Mouse (Mus musculus) intestine, postnatal 0 days (tissue): ENCODE results near the gene Tpgs1. TPM values are rescaled to one million over a fixed set of nuclear protein-coding genes. Genes with fewer than 3 reads are reported as not detected.

Experiments used
- ATAC-seq: fragments of 200-750 bp; cut with Nextera tagmentation; 2 replicates; pipeline ENCODE4 v1.8.0; 2017; ENCODE audit warnings: mild to moderate bottlenecking, moderate TSS enrichment, moderate library complexity
- H3K27ac ChIP-seq: fragments of 300-500 bp; sonication (generic); 2 replicates; pipeline ENCODE4 v1.5.1; 2014; ENCODE audit warnings: mild to moderate bottlenecking, low read depth, low read length, moderate library complexity
- H3K27me3 ChIP-seq: fragments of 300-500 bp; sonication (generic); replicated peaks from 2 replicates; pipeline ENCODE4 v1.6.1; 2014; ENCODE audit warnings: low read length, mixed read lengths; ENCODE audit not compliant: control insufficient read depth, insufficient read depth
- H3K36me3 ChIP-seq: fragments of 300-500 bp; sonication (generic); 2 replicates; pipeline ENCODE4 v1.6.1; 2014; ENCODE audit warnings: mild to moderate bottlenecking, moderate library complexity; ENCODE audit not compliant: control insufficient read depth, insufficient read depth
- H3K4me1 ChIP-seq: fragments of 300-500 bp; sonication (generic); replicated peaks from 2 replicates; pipeline ENCODE4 v1.6.1; 2014; ENCODE audit warnings: antibody characterized with exemption, low read length, mixed read lengths; ENCODE audit not compliant: control insufficient read depth, insufficient read depth
- H3K4me2 ChIP-seq: fragments of 300-500 bp; sonication (generic); replicated peaks from 2 replicates; pipeline ENCODE4 v1.6.1; 2014; ENCODE audit warnings: low read depth, mild to moderate bottlenecking, moderate library complexity
- H3K4me3 ChIP-seq: fragments of 300-500 bp; sonication (generic); 2 replicates; pipeline ENCODE4 v1.5.1; 2014; ENCODE audit warnings: low read depth, low read length
- H3K9ac ChIP-seq: fragments of 300-500 bp; sonication (generic); 2 replicates; pipeline ENCODE4 v1.6.1; 2014; ENCODE audit warnings: mild to moderate bottlenecking, low read depth, low read length
- H3K9me3 ChIP-seq: fragments of 300-500 bp; sonication (generic); 2 replicates; pipeline ENCODE4 v1.6.1; 2016; ENCODE audit warnings: mixed run types; ENCODE audit not compliant: control insufficient read depth
- CTCF ChIP-seq: sonication (generic); IDR thresholded peaks from 2 replicates; pipeline ENCODE4 v1.5.1; 2016; ENCODE audit warnings: low read depth, mild to moderate bottlenecking, control low read depth, antibody characterized with exemption, moderate library complexity
- WGBS: fragments of 180-500 bp; shearing (Covaris S2); extraction: QIAGEN DNeasy Blood & Tissue Kit; methylation state at CpG from one replicate; pipeline ENCODE4 v1.1.7; 2014; 5-methylcytosine and 5-hydroxymethylcytosine counted together
- polyA plus RNA-seq: library from polyadenylated mRNA; unstranded; fragments of >200 nt; fragmentation: Nextera tagmentation; extraction: Ambion mirVana; gene quantifications from 2 replicates; pipeline ENCODE4 v1.2.1, GENCODE M21; 2015

Tpgs1 gene
- polyA plus RNA-seq, 1 experiment from 2014 or later, result 47.6 TPM

GRCm38 (mm10) chr10:79633006-79633777 lies 36.0 kb upstream of the Tpgs1 start:
- Histone ChIP-seq H3K9me3 (no peaks in the 10 kb centered on the region), H3K27ac (no peak overlapping the region), H3K4me3 (no peak overlapping the region), H3K4me2 (no peak overlapping the region), H3K27me3 (peaks cover 19% of the 10 kb centered on the region), H3K4me1 (no peaks in the 10 kb centered on the region), H3K36me3 (no peaks in the 10 kb centered on the region), H3K9ac (no peak overlapping the region)
- WGBS, result 79% methylated on average over 17 of the region's 17 CpGs
- no peak for TF ChIP-seq CTCF
- ATAC-seq, result no peak

DNA sequence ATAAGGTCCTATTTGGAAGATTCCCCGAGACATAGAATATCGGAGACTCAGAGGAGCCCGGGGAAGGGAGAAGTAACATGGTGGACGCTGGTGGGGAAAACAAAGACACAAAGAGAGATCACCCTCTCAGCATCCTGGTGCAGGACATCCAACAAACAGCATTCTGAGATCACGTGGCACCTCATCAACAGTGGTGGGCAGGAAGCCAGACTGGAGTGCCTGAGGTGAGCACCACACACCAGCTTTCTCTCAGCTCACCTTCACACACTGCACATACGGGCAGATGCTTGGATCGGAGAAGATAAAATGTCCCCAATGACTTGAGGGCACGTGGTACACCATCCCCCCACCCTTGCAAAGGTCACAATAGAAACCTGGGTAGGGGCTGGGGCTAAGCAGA lies 32.9 kb upstream of the Tpgs1 start:
- H3K36me3 ChIP-seq, result no peaks in the 10 kb centered on the region
- no peak overlapping the region for H3K4me2 ChIP-seq
- no peaks in the 10 kb centered on the region for H3K9me3 ChIP-seq
- H3K9ac ChIP-seq, result no peak overlapping the region
- ATAC-seq, result no peak
- no peak overlapping the region for H3K4me3 ChIP-seq
- no peak overlapping the region for H3K27ac ChIP-seq
- H3K27me3 ChIP-seq, result peaks cover 31% of the 10 kb centered on the region
- 81% methylated on average over 8 of the region's 8 CpGs for WGBS
- no peak for TF ChIP-seq CTCF
- H3K4me1 ChIP-seq, result no peaks in the 10 kb centered on the region

GRCm38 (mm10) chr10:79637128-79638110 lies 31.8 kb upstream of the Tpgs1 start, which contains the start of gene Shc2:
Shc2 (minus strand) TSS chr10:79637918.
- Histone ChIP-seq H3K4me1 (no peaks in the 10 kb centered on the region), H3K4me3 (peak within 1 kb of the TSS; percentile 57), H3K9me3 (no peaks in the 10 kb centered on the region), H3K27me3 (peaks cover 31% of the 10 kb centered on the region), H3K27ac (peak within 1 kb of the TSS; percentile 57), H3K9ac (peak within 1 kb of the TSS; percentile 28), H3K4me2 (peak within 1 kb of the TSS; percentile 75), H3K36me3 (no peaks in the 10 kb centered on the region)
- peak; percentile 26 for ATAC-seq
- no peak for TF ChIP-seq CTCF
- WGBS, result under 1% methylated on average over 89 of the region's 116 CpGs

GRCm38 (mm10) chr10:79638486-79639204 lies 30.5 kb upstream of the Tpgs1 start:
- ATAC-seq, result peak; percentile 24; the same call in 1 of the 2 replicates
- no peak overlapping the region for H3K27ac ChIP-seq
- peak overlapping the region; percentile 17; the same call in 1 of the 2 replicates for H3K4me3 ChIP-seq
- no peaks in the 10 kb centered on the region for H3K9me3 ChIP-seq
- no peak overlapping the region for H3K9ac ChIP-seq
- H3K4me1 ChIP-seq, result no peaks in the 10 kb centered on the region
- 6% methylated on average over 23 of the region's 23 CpGs for WGBS
- H3K4me2 ChIP-seq, result peak overlapping the region; percentile 75
- no peak for TF ChIP-seq CTCF
- H3K27me3 ChIP-seq, result peaks cover 31% of the 10 kb centered on the region
- no peaks in the 10 kb centered on the region for H3K36me3 ChIP-seq

GRCm38 (mm10) chr10:79645711-79646110 lies 23.5 kb upstream of the Tpgs1 start, which contains the start of gene Odf3l2:
Odf3l2 (minus strand) TSS chr10:79645738.
- Histone ChIP-seq H3K4me2 (no peak within 1 kb of the TSS), H3K4me3 (no peak within 1 kb of the TSS), H3K9ac (no peak within 1 kb of the TSS), H3K4me1 (no peaks in the 10 kb centered on the region), H3K27me3 (no peaks in the 10 kb centered on the region), H3K36me3 (no peaks in the 10 kb centered on the region), H3K27ac (no peak within 1 kb of the TSS), H3K9me3 (no peaks in the 10 kb centered on the region)
- WGBS, result 70% methylated on average over 8 of the region's 8 CpGs
- no peak for TF ChIP-seq CTCF
- ATAC-seq, result no peak
